In the genomic region with DNA sequence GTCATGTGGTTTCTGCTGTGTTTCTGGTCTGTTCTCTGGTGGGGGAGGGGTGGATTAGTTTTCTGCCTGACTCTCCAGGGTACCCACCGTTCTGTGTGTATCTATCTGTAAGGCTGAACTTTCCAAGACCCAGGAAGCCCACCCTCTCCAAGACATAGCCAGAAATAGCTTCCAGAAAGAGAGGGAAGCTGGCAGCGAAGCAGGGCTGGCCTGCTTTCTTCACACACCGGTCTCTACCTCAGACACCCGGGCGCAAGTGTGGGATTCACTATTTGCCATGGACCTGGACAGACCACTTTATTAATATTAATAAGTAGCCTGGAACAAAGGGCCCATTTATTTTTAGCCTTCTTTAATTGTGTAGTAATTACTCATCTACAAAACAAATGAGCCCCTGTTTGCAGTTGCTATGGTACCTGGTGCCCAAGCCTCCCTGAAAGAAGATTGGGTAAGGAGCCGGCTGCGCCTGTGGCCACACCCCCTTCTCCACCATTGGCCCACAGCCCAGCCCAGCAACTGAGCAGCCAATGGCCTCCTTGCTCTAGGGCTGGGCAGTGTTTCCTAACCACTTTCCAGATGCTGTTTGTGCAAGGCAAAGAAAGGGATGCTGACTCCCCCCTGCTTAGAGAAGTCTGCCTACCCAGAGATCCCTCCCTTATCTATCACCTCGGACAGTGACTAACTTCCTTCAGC, we compare ENCODE assay signal across 8 mouse cellular contexts.
A peak's percentile ranks its signal among the peaks of the same experiment; 100 is the strongest.
DNase-seq lines count a peak whose midpoint lies in the region; ATAC-seq and TF ChIP-seq lines count a peak whose summit lies in the region.

No protein-coding gene starts in this region.

- TF ChIP-seq POLR2A in thymus, adult 2 months (IDR thresholded peaks at IDR 0.05; ENCODE audit: control insufficient read depth, extremely low read depth, insufficient read depth, low read length, poor library complexity): no peak

- H3K27me3 ChIP-seq in forebrain, embryonic 14.5 days (replicated peaks; ENCODE audit: control insufficient read depth, insufficient read depth, low read length): no peaks in the 10 kb centered on the region
- H3K27me3 ChIP-seq in lung, embryonic 14.5 days (ENCODE audit: insufficient read depth, low read length): no peaks in the 10 kb centered on the region
- H3K27me3 ChIP-seq in thymus, adult 2 months (ENCODE audit: control insufficient read depth, insufficient read depth, low read length): no peaks in the 10 kb centered on the region

- no peak for TF ChIP-seq CTCF in lung, embryonic 14.5 days (IDR thresholded peaks at IDR 0.05; ENCODE audit: low read depth)
- no peak for TF ChIP-seq CTCF in thymus, adult 2 months (IDR thresholded peaks at IDR 0.05; ENCODE audit: borderline replicate concordance, control insufficient read depth, extremely low read depth, insufficient read depth, low read length, poor library complexity)

- no peak overlapping the region for H3K4me3 ChIP-seq in forebrain, embryonic 14.5 days (ENCODE audit: low read depth, low read length)
- H3K4me3 ChIP-seq in lung, embryonic 14.5 days (ENCODE audit: low read depth, low read length): no peak overlapping the region
- no peak overlapping the region for H3K4me3 ChIP-seq in thymus, adult 2 months (ENCODE audit: control insufficient read depth, insufficient read depth, low read length)

- peak overlapping the region; percentile 37 for H3K4me2 ChIP-seq in forebrain, embryonic 14.5 days (ENCODE audit: low read length)
- peak overlapping the region; percentile 10; the same call in 1 of the 2 replicates for H3K4me2 ChIP-seq in lung, embryonic 14.5 days

- peaks cover 25% of the 10 kb centered on the region for H3K4me1 ChIP-seq in forebrain, embryonic 14.5 days (ENCODE audit: control insufficient read depth, insufficient read depth, low read length)
- H3K4me1 ChIP-seq in lung, embryonic 14.5 days (ENCODE audit: insufficient read depth): peaks cover 4% of the 10 kb centered on the region; the same call in 1 of the 2 replicates
- no peaks in the 10 kb centered on the region for H3K4me1 ChIP-seq in thymus, adult 2 months (replicated peaks; ENCODE audit: control insufficient read depth, insufficient read depth, low read length)

- ATAC-seq in forebrain, embryonic 14.5 days: peak; percentile 98
- peak; percentile 29 to 49; a peak in 2 of 4 replicates for ATAC-seq in hematopoietic stem cell, adult 5-6 weeks (replicated peaks in 1 of 2; ENCODE audit: insufficient read depth in 1 of 2, low FRiP score in 2 of 2, low TSS enrichment in 1 of 2, low read depth in 1 of 2, poor library complexity in 2 of 2, severe bottlenecking in 2 of 2)
- ATAC-seq in lung, embryonic 14.5 days (ENCODE audit: insufficient read depth): peak; percentile 88

- H3K27ac ChIP-seq in forebrain, embryonic 14.5 days (ENCODE audit: low read depth, low read length): peak overlapping the region; percentile 84
- peak overlapping the region; percentile 69; the same call in 1 of the 2 replicates for H3K27ac ChIP-seq in lung, embryonic 14.5 days (ENCODE audit: low read depth)
- H3K27ac ChIP-seq in thymus, adult 2 months (ENCODE audit: control insufficient read depth, insufficient read depth, low read length): no peak overlapping the region

- H3K9ac ChIP-seq in forebrain, embryonic 14.5 days (ENCODE audit: low read length): no peak overlapping the region
- no peak overlapping the region for H3K9ac ChIP-seq in lung, embryonic 14.5 days

- DNase-seq in ES-CJ7 (ENCODE audit: low read depth, low spot score): peak; percentile 53
- DNase-seq in brain, adult 2 months (ENCODE audit: low read depth, low spot score): peak; percentile 89
- peak; percentile 96 for DNase-seq in forebrain, embryonic 14.5 days (ENCODE audit: low spot score)
- peak; percentile 69 to 88 for DNase-seq in layer of hippocampus, postnatal 14 days (ENCODE audit: low spot score in 2 of 2)
- DNase-seq in lung, embryonic 14.5 days: peak; percentile 81
- DNase-seq in retina, postnatal 1 day: peak; percentile 98
- no peak for DNase-seq in thymus, adult 2 months

- H3K36me3 ChIP-seq in forebrain, embryonic 14.5 days (ENCODE audit: control insufficient read depth, insufficient read depth, low read length): peaks cover 24% of the 10 kb centered on the region
- 0 out of 2 replicates have a peak, but pooled peaks cover 1% of the 10 kb centered on the region for H3K36me3 ChIP-seq in lung, embryonic 14.5 days (ENCODE audit: insufficient read depth)
- no peaks in the 10 kb centered on the region for H3K36me3 ChIP-seq in thymus, adult 2 months (ENCODE audit: control insufficient read depth, insufficient read depth, low read length)

- WGBS in forebrain, embryonic 14.5 days: 11% methylated on average over 8 of the region's 8 CpGs
- 50% methylated on average over 8 of the region's 8 CpGs for WGBS in lung, embryonic 14.5 days
- WGBS in thymus, adult 2 months: 92% methylated on average over 8 of the region's 8 CpGs

- H3K9me3 ChIP-seq in forebrain, embryonic 14.5 days (replicated peaks; ENCODE audit: control insufficient read depth, low read length): no peaks in the 10 kb centered on the region
- H3K9me3 ChIP-seq in lung, embryonic 14.5 days (ENCODE audit: low read depth, low read length): no peaks in the 10 kb centered on the region

Comparison
In these comparisons a context has a peak if more than half of its experiments do, and no peak if none do; other contexts are left out.
1. ATAC-seq: peak in every context shown above with its lines; median percentile 98 in forebrain, embryonic 14.5 days; 88 in lung, embryonic 14.5 days; 39 in hematopoietic stem cell, adult 5-6 weeks.